Mouse (Mus musculus) thymus, postnatal 14 days (tissue): Measurements from ENCODE around the gene Alcam.

Source experiments
- DNase-seq: peaks from one replicate; pipeline ENCODE4 v3.0.0; 2021

Alcam gene

DNA sequence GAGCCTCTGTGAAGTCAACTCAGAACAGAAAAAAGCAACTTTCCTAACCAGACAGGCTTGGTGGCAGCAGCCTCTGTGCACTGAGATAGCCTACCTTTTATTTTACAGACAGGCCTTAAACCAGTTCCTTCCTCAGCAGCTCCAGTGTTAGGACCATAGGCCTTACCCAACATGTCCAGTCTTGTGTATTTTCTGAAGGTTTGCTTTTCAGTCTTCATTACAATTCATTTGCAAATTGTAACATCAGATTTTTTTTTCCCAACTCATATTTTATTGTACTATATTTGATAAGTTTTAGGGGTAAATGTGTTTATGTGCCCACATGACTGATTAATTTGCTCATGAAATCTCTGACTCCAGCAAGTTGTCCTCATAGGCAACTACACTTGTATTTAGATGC, 14.3 kb downstream of the Alcam start:
- DNase-seq: no peak

DNA sequence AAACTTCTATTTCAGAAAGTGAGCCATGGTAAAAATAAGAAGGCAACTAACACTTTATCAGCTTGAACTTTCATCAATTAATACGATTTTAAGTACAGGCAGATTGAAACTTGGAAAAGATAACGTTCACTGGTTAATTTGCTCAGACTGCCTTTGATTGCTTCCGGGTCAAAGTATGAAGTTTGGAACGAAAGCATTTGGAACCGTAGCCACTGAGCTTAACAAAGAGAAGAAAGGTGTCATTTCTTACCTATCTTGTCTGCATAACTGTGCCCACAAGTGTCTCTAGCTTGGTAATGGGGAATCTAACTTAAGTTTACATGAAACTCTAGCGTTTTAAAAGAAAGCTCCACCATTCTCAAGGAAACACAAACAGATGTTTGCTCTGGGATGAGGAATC, 14.9 kb downstream of the Alcam start:
- DNase-seq: no peak

DNA sequence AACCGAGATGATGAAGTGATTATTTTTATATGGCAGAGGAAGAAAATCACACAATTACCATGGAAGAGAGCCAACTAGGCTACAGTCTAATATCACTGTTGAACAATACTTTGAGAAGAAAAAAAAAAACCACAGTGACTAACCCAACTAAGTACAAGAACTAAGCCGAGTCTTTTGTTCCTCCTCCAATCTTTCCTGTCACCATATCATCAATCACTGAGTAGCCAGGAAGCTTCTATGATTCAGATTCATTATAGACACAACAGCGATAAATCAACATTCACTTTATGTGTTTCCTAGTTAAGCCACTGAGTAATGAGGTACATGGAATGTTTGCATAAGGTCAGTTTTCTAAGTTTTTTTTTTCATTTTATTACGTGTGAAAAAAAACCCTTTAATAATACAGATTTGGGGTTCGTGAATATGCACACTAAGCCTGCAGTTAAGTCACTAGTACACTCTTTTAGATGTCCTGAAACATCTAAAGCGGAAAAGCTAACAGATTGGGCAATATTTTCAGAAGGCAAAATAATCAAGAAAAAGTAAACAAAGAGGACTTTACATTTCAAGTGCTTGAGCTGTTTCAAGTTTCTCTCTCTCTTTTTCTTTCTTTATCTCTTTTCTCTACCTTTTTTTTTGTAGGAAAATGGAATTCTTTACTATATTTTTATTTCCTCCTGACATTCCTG, 15.5 kb downstream of the Alcam start:
- no peak for DNase-seq

DNA sequence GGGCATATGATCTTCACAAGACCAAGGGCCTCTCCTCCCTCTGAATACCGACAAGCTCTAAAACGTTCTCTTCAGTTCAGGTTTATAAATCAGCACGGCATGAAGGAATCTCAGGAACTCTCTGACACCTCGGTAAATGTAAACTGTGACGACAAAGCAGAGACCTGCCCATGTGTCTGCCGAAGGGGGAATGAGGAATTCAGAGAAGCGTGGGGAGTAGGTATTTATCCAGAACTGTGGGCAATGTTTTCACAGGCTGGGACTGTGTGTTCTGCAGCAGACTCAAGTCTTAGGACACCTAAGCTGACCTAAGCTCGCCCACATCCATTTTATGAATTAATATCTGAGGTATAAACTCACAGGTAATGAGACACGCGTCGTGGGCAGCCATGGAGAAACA, 20.7 kb downstream of the Alcam start:
- DNase-seq: no peak

DNA sequence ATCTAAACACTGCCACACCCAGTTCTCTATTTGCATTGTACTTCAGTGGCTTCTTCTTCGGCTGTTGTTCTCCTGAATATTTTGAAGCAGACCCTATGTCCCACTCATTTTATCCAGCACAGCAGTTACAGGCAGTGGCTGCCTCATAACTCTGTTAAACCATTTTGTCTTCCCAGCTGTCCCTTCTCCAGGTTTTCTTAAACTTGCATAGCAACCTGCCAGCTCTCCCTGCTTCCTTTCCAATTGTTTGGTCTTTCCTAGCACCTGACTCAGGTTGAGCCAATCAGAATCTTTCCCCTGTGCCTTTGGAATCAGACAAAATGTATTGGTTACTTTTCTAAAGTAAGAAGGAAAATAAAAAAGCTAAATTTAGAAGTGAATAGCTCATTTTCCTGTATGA, 21.8 kb downstream of the Alcam start:
- no peak for DNase-seq

DNA sequence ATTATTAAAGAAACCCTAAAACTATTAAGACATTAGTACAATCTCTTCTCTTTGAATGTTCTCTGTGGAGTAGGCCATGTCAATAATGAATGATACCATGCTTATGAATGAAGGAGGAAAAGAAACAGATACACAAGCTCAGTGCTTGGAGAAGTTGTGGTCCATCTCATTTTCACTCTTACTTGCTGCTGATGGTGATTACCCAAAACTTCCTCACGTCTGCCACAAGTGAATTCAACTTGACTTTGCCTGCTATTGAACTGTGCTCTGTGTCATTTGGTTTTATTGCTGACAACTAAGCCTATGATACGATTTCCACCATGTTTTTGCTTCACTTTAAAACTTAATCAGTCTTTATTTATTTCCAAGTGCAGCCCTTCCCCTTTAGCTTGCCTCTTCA, 22.3 kb downstream of the Alcam start:
- DNase-seq: no peak

DNA sequence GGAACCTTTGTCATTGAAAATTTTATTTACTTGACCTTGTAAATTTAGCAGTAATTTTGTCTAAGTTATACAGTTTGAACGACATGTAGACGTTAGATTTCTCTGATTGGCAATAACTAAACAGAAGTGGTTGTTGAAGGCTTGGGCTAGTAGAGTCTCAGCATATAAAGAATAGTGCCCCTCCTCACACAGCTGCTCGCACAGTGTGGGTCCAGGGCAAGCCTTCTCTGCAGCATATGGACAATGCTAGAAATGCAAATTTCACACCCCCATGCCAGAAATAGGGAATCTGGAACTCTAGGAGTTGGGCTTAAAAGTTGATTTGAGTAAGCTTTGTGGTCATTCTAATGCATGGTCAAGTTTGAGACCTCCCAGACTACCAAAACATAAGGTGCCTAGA, 23.8 kb downstream of the Alcam start:
- no peak for DNase-seq

DNA sequence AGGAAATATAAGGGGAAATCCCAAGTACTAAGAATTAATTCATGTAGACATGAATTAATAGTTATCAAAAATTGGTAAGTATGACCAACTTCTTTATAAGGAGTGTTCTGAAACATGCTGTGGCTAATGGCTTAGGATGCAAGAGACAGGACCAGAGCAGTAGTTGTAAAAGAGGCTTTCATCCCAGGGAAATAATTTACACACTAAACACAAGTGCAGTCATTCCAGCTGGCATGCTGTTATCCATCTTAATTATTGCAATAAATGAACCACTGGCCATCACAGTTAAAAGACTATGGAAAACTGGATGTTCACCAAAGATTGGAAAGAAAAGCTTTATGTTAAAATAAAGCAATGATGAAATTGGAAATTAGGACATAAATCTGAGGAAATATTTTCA, 24.2 kb downstream of the Alcam start:
- DNase-seq: no peak

DNA sequence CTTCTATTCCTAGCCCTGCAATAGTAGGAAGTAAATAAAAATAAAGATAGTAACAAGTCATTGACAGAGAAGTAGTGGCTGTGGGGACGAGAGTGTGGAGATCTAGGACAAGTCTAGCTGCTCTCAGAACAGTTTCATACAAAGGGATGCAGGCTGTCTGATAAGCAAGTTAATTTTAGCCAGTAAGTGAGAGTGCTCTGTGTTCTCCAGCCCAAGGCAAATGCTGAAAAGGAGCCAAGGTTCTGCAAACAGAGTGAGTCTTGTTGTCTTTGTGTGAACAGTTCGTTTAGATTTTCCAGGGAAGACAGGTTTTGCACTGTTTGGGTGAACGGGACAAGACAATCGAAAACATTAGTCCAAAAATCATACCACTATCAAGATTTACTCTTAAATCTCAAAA, 25.4 kb downstream of the Alcam start:
- DNase-seq: no peak

DNA sequence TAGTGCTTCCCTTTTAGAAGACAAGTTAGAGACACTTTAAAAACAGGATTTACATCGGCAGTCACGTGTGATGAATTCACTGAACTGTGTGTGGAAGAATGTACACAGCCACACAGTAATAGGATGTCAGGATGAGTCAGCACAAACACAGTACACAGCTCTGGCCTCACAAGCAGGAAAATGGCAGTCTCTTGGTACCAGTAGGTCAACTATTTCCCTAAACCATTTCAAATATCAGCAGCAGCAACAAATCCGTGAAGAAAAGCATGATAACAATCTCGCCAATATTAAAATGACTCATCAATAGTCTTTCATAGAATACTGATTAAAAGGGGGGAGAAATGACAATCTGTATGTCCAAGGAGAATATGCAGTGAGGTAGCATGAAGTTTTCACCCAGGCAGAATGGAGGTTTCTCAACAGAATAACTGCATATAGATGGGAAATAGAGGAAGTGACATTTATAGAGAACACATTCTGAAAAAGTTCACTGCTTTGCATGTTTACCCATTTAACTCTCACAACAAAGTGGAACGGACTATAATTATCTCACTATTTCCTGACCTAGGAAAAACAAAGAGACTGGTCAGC, 35.2 kb downstream of the Alcam start:
- no peak for DNase-seq

DNA sequence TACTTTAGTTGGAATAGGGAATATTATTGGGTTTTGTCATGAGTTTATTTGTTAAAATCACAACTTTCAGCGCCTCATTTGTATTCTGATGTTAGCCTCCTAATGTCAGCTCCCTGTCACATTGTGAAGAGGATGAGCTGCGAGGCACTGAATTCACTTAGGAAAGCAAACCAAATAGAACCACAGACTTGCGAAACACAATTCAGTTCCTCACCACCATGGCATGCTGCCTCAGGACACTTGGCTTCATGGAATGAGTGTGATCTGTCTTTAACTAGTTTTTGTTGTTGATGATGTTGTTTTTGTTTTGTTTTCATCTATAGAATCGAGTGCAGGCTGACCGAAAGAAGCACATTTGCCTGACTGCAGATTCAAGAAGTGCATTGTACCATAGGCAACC, 35.9 kb downstream of the Alcam start:
- no peak for DNase-seq

DNA sequence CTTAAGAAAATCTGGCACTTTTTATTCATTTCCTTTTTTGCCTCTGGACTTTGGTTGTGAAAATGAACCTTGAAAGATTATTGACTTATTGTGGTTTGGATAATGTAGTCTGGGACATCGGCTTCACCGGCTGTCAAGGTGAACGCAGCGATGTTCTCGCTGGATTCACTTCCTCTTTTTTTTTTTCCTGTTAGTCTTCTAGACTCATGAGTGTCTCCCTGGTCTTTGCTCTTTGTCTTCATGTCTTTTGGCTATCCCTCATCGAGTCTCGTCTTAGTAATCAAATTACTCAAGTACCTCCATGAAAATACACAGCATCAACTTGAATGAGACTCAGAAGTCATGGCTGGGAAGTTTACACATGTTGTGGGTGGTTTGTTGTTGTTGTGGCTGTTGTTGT, 36.7 kb downstream of the Alcam start:
- DNase-seq: no peak

DNA sequence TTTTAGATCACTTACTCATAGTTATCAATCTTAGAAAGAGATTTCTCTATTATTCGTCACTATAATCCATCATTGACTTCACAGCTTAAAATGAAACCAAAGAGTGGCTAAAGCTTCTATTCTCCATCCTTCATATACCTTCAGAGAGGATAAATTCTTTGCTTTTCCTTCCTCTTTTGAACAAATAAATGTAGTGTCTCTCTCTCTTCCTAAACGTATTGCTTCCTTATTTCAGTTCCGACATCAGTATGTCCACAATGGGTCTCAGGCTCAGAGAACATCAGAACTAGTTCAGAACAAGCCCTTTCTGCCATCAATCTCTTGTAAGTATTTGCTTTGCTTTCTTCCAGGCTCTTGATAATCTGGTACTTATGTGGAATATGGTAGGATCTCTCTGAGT, 40.2 kb downstream of the Alcam start:
- DNase-seq: no peak

DNA sequence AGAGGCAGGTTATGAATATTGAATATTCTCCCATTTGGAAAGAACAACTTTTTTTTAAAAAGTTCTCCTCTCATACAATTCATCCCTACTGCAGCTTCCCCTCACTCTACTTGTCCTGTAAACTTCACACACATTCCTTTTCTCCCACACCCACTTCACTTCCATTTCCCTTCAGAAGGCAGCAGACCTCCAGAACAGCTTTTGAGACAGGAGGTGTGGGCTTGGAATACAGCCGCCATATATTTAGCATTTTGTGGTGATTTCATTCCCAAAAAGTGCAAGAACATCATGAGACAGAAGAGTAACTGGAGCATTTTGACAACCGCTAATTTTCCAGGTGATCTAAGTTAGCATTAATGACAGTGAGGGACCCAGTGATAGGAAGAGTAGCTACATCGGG, 47.8 kb downstream of the Alcam start:
- no peak for DNase-seq

DNA sequence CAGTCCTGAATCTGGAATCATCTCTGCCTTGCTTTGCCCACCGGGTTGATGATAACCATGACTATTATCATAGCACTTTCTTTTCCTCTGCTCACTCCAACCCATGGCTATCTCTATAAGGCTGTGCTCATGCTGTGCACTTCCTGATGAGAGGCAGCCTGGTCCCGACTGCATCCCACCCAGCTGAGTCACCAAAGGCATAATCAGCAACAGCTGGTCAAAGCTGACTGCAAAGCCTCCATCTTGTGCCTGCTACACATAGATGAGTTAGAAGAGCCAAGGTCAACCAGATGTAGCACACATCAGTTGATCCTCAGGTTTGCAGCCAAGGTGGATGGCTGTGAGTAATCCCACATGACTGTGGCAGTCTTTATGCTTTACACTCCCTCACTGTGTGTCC, 48.6 kb downstream of the Alcam start:
- DNase-seq: no peak

DNA sequence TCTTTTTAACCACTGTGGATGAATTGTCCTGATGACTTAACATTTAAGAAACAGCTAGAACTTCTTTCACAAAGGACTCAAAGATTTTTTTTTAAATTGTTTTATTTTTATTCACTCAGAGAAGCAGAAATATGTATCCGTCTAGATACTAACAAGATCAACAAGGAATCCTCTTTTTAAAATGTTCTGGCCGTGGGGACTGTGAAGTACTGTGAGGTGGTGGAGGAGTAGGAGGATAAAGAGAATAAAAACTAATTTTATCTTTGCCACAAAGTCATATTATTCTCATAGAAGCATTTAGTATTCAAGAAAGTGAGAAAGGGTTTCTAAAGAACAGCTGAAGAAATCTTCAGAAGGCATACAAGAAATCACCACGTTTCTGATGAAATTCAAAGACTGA, 54.8 kb downstream of the Alcam start:
- no peak for DNase-seq

DNA sequence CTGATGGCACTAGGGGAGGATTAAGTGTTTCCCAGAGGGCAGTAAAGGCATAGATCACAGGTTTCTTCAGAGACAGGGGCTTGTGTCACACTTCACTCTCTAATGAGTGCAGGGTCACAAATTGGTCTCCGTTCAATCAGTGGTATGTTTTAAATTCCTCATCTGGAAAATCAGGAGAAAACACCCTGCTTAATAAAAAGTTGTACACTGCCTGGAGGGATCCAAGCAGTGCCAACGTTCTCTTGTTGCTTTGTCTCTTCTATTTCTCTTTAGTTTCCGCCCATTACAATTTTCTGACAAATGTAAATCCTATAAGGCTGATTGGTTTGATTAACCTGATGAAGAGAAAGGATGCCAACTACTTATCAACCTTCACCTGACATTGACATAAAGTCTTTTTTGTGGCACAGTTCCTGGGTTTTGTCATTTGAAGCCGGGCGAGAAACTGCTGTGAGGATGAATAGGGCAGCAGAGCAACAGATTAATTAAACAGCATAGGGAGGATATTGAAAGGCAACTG, 67.0 kb downstream of the Alcam start:
- no peak for DNase-seq

DNA sequence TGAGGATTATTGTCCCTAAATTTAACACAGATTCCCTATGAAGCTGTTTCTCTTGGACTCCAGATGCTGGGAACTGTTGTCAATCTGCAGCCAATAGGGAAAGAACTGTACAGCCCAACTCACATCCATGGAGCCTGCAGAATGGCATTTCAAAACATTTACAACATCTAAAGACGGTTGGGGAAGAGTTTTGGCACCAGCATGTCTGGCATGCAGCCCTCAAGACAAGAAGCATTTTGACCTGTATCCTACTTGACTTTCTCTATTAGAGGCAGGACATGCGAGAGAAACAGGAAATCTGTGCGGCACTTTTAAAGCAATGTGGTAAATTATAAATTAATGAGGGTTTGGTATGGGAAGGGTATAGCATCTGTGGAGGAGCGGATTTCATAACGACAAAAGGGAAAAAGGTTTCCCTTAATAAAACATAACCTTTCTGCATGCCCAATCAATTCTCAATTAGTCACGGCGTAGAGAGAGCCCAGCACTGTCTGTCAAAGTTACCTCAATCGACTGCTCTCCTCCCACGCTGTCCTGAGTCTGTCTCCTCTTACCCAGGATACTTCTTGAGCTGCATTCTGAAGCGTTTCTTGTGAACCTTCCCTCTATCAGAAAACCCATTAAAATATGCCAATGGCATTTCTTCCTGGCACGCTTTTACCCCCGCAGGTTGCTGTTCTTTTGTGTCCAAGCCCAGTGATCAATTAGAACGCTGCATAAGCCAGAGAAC, 70.3 kb downstream of the Alcam start:
- no peak for DNase-seq

DNA sequence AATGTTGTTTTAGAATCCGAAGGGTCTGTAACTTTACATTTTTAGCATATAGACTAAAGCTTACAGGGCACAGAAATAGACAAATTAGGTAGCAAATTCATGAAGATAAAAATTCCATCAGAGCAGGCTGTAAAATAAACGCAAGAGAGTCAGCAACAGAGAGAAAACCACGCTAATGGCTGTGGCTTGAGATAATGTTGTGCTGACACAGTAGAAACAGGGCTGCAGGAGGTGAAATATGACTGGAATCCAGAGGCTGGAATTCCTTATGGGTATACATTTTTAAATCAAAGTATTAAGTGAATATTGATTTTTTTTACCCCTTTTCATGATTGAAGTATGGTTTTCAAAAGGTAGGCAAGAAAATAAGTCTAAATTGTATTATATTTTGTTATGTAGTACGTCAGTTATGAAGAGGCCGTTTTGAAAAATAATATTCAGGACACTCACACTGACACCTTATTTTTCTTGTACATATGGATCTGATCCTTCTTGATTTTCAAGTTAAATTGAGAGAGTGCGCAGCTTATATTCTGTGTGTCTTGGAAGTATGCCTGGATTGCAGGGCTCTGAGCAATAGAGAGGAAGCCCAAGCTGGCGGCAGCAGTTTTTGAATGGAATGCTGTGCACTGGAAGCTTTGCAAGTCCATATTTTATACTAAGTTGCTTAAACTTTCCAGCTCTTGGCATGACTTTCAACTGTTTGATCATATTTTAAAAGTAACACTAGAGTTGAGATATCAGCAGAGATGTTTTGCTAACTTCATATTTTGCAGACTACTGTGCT, 74.9 kb downstream of the Alcam start:
- no peak for DNase-seq

DNA sequence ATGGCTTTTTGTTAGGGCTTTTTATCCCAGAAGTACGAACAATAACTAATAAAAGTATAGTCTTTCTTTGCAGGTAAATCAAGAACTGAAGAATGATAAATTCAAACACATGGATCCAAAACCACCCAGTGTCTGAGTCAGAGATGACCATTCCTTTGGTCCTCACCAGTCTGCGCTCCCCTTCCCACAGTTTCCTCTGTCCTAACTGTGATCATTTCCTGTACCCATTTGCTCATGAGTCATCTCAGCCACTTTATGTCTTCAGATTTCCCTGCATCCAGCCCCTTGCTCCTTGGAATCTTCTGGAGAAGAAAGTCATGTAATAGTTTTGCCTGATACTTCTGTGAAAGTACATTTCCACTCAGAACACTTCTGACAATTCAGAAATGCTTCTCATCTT, 77.0 kb downstream of the Alcam start:
- no peak for DNase-seq

DNA sequence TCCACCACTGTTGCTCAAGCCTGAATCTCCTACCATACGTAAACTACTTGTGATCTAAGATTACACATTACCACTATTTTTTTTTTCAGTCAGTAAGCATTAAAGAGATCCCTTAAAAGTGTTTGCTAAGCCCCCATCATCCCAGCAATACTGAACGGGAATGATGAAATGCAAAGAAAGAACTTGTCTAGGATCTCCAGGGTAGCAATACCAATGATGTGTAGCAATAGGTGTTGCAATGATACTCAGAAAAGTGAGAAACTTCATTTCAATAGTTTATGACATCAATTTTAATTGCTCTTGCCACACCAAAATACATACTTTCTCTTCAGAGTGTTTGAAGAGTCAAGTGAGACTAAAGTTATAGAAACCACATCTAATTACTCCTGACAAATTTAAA, 81.9 kb downstream of the Alcam start:
- DNase-seq: no peak

DNA sequence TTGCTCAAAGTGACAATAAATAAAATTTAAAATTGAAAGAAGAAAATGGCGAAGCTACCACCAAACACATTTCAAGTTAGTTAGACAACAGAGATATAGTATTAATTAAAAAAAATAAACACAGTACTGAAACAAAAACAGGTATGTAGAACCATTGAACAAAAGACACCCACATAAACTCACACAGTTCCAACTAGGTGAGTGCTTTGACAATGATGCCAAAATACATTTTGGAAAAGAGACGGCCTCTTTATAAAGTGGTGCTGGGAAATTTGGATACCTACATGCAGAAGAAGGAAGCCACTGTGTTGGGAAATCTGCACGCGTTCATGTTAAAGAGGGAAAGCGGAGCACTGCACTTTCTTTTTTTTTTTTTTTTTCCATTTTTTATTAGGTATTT, 85.4 kb downstream of the Alcam start:
- no peak for DNase-seq

DNA sequence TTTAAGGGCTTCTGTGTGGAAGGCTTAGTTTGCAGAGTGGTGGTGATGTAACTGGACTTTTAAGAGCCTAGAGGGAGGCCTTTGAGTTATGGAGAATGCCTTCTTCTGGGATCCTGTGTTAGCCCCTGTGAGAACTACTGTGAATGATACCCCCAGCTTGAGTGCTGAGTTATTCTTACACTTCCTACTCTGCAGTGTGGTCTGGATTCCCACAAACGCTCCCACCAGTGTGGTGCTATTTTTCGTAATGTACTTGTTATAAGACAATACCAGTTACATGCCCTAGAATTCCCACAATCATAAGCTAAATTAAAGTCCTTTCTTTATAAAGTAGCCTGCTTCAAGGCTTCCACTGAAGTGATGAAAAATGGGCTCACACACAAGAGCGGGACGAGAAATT, 87.0 kb downstream of the Alcam start:
- no peak for DNase-seq
